Mouse (Mus musculus): ENCODE measurements at regions not wholly inside any gene's neighbourhood (a gene's known extent, or its start where the extent isn't known, plus 50 kb on each side); places are given as distances from the start of the nearest gene placed in this dataset.

DNA sequence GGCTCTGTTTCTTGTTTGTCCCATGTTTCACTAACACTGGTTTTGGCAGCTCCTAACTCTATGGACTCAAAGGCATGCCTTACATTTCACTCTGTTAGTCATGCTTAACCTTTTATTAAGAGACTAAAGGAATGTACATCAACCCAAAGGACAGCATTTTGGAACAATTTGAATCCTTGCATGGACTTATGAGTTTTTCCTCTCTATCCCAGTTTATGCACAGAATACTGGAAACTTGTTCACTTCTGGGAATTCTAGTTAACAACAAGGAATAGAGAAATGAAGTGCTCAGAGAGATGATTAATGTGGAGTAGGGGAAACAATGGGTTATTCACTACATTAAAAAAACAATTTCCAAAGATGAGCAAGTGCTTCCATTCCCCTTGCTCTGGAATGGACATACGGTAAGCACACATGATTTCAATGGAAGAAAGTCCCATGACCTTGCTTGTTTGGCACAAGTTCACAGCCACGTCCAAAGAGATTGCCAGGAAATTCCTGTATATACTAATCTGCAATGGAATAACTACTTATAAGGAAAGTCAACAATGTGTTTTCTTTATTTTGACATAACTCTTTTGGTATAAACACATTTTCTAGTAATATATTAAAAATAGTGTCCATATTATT lies 313.9 kb upstream of the Rasgrp1 start:
- WGBS, result 82% methylated on average over 2 of the region's 2 CpGs
- no peaks in the 10 kb centered on the region for H3K36me3 ChIP-seq (ENCODE audit: control insufficient read depth, insufficient read depth)
- H3K27me3 ChIP-seq (replicated peaks; ENCODE audit: control insufficient read depth, insufficient read depth, low read length), result no peaks in the 10 kb centered on the region
- H3K4me3 ChIP-seq (replicated peaks; ENCODE audit: low read length), result no peak overlapping the region
- H3K9me3 ChIP-seq (ENCODE audit: control insufficient read depth, low read length), result no peaks in the 10 kb centered on the region
- no peak overlapping the region for H3K4me2 ChIP-seq (ENCODE audit: low read length)
- H3K9ac ChIP-seq (replicated peaks; ENCODE audit: low read depth, low read length), result no peak overlapping the region
- no peak for ATAC-seq
- no peak overlapping the region for H3K27ac ChIP-seq (ENCODE audit: low read length)
- no peaks in the 10 kb centered on the region for H3K4me1 ChIP-seq (replicated peaks; ENCODE audit: control insufficient read depth, insufficient read depth, low read length)

DNA sequence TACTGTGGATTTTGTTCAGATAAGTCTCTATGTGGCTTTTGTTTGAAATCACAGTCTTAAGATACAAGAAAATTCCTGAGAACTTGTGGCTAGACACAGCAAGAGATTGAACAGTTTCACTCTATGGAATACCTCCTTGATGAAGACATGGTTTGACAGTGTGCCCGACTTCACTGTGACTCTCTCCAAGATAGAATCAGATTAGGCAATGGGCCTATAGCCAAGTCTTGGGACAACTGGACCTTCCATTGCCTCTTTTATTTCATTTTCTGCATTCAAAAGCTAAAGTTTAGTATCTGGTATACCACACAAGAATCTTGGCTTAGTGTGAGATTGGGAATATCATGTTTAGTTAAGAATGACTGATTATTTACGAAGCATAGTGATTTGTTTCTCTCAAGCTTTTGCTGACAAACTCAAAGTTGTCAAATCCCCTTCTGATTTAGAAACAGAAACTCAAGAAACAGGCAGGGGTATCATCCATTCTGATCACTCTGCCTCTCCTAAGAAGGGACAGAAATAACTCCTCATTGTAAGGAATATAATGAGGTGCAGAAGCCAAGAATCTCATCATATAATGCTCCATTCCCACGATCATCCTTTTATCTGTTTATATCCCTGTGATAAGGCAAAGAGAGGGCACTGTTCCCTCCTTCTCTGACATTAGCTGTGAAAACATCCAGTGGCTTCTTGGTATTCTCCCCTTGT lies 317.6 kb upstream of the Rasgrp1 start:
- Histone ChIP-seq H3K9ac (replicated peaks; ENCODE audit: low read depth, low read length) (no peak overlapping the region), H3K9me3 (ENCODE audit: control insufficient read depth, low read length) (no peaks in the 10 kb centered on the region), H3K4me3 (replicated peaks; ENCODE audit: low read length) (no peak overlapping the region), H3K4me1 (replicated peaks; ENCODE audit: control insufficient read depth, insufficient read depth, low read length) (no peaks in the 10 kb centered on the region), H3K27ac (ENCODE audit: low read length) (no peak overlapping the region), H3K4me2 (ENCODE audit: low read length) (no peak overlapping the region), H3K36me3 (ENCODE audit: control insufficient read depth, insufficient read depth) (no peaks in the 10 kb centered on the region), H3K27me3 (replicated peaks; ENCODE audit: control insufficient read depth, insufficient read depth, low read length) (no peaks in the 10 kb centered on the region)
- WGBS, result 91% methylated on average over 3 of the region's 3 CpGs
- no peak for ATAC-seq

- no peaks in the 10 kb centered on the region for H3K9me3 ChIP-seq (ENCODE audit: control insufficient read depth, low read length)
- H3K4me2 ChIP-seq (ENCODE audit: low read length), result no peak overlapping the region
- no peak overlapping the region for H3K4me3 ChIP-seq (replicated peaks; ENCODE audit: low read length)
- H3K36me3 ChIP-seq (ENCODE audit: control insufficient read depth, insufficient read depth), result no peaks in the 10 kb centered on the region
- H3K4me1 ChIP-seq (replicated peaks; ENCODE audit: control insufficient read depth, insufficient read depth, low read length), result no peaks in the 10 kb centered on the region
- no peak overlapping the region for H3K9ac ChIP-seq (replicated peaks; ENCODE audit: low read depth, low read length)
- H3K27me3 ChIP-seq (replicated peaks; ENCODE audit: control insufficient read depth, insufficient read depth, low read length), result no peaks in the 10 kb centered on the region
- H3K27ac ChIP-seq (ENCODE audit: low read length), result no peak overlapping the region
- no peak for ATAC-seq
Observed at GRCm38 (mm10) chr2:117662653-117663052, 319.9 kb upstream of the Rasgrp1 start.

- no peaks in the 10 kb centered on the region for H3K27me3 ChIP-seq (replicated peaks; ENCODE audit: control insufficient read depth, insufficient read depth, low read length)
- no peak overlapping the region for H3K4me2 ChIP-seq (ENCODE audit: low read length)
- no peaks in the 10 kb centered on the region for H3K36me3 ChIP-seq (ENCODE audit: control insufficient read depth, insufficient read depth)
- ATAC-seq, result no peak
- H3K4me3 ChIP-seq (replicated peaks; ENCODE audit: low read length), result no peak overlapping the region
- H3K9ac ChIP-seq (replicated peaks; ENCODE audit: low read depth, low read length), result no peak overlapping the region
- H3K27ac ChIP-seq (ENCODE audit: low read length), result no peak overlapping the region
- H3K4me1 ChIP-seq (replicated peaks; ENCODE audit: control insufficient read depth, insufficient read depth, low read length), result no peaks in the 10 kb centered on the region
- H3K9me3 ChIP-seq (ENCODE audit: control insufficient read depth, low read length), result no peaks in the 10 kb centered on the region
- 80% methylated on average over 3 of the region's 3 CpGs for WGBS
Observed at GRCm38 (mm10) chr2:117666528-117666927, 323.7 kb upstream of the Rasgrp1 start.

- Histone ChIP-seq H3K4me3 (replicated peaks; ENCODE audit: low read length) (no peak overlapping the region), H3K27ac (ENCODE audit: low read length) (no peak overlapping the region), H3K9ac (replicated peaks; ENCODE audit: low read depth, low read length) (no peak overlapping the region), H3K27me3 (replicated peaks; ENCODE audit: control insufficient read depth, insufficient read depth, low read length) (no peaks in the 10 kb centered on the region), H3K4me1 (replicated peaks; ENCODE audit: control insufficient read depth, insufficient read depth, low read length) (no peaks in the 10 kb centered on the region), H3K9me3 (ENCODE audit: control insufficient read depth, low read length) (no peaks in the 10 kb centered on the region), H3K4me2 (ENCODE audit: low read length) (no peak overlapping the region), H3K36me3 (ENCODE audit: control insufficient read depth, insufficient read depth) (no peaks in the 10 kb centered on the region)
- no peak for ATAC-seq
Observed at GRCm38 (mm10) chr2:117668137-117668536, 325.3 kb upstream of the Rasgrp1 start.

- Histone ChIP-seq H3K4me1 (replicated peaks; ENCODE audit: control insufficient read depth, insufficient read depth, low read length) (no peaks in the 10 kb centered on the region), H3K9ac (replicated peaks; ENCODE audit: low read depth, low read length) (no peak overlapping the region), H3K36me3 (ENCODE audit: control insufficient read depth, insufficient read depth) (no peaks in the 10 kb centered on the region), H3K4me2 (ENCODE audit: low read length) (no peak overlapping the region), H3K4me3 (replicated peaks; ENCODE audit: low read length) (no peak overlapping the region), H3K27me3 (replicated peaks; ENCODE audit: control insufficient read depth, insufficient read depth, low read length) (no peaks in the 10 kb centered on the region), H3K27ac (ENCODE audit: low read length) (no peak overlapping the region), H3K9me3 (ENCODE audit: control insufficient read depth, low read length) (no peaks in the 10 kb centered on the region)
- no peak for ATAC-seq
- WGBS, result 76% methylated on average over 1 of the region's 1 CpGs
Observed at GRCm38 (mm10) chr2:117674877-117675276, 332.1 kb upstream of the Rasgrp1 start.

DNA sequence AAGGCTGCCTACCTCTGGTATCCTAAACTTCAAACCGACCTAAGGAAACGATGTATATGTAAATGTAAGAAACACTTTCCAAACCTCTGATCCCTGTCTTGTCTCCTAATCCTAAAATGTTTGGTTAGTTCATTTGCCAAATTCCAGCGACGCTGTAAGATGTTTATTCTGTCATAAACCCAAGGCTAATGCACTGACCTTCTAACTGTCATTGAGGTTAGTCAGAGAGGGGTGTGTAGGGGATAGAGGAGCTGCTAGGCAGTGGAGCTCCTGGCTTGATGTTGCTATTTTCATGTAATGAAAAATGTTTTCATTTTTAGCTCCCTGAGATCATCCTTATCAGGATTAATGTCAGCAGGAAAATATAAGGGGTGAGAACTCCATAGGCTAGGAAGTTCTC lies 335.8 kb upstream of the Rasgrp1 start:
- H3K27ac ChIP-seq (ENCODE audit: low read length), result no peak overlapping the region
- no peak overlapping the region for H3K4me2 ChIP-seq (ENCODE audit: low read length)
- WGBS, result 81% methylated on average over 4 of the region's 4 CpGs
- H3K36me3 ChIP-seq (ENCODE audit: control insufficient read depth, insufficient read depth), result no peaks in the 10 kb centered on the region
- ATAC-seq, result no peak
- H3K9ac ChIP-seq (replicated peaks; ENCODE audit: low read depth, low read length), result no peak overlapping the region
- H3K4me3 ChIP-seq (replicated peaks; ENCODE audit: low read length), result no peak overlapping the region
- no peaks in the 10 kb centered on the region for H3K4me1 ChIP-seq (replicated peaks; ENCODE audit: control insufficient read depth, insufficient read depth, low read length)
- no peaks in the 10 kb centered on the region for H3K27me3 ChIP-seq (replicated peaks; ENCODE audit: control insufficient read depth, insufficient read depth, low read length)
- no peaks in the 10 kb centered on the region for H3K9me3 ChIP-seq (ENCODE audit: control insufficient read depth, low read length)

- no peak overlapping the region for H3K9ac ChIP-seq (replicated peaks; ENCODE audit: low read depth, low read length)
- no peak overlapping the region for H3K4me3 ChIP-seq (replicated peaks; ENCODE audit: low read length)
- no peaks in the 10 kb centered on the region for H3K27me3 ChIP-seq (replicated peaks; ENCODE audit: control insufficient read depth, insufficient read depth, low read length)
- H3K27ac ChIP-seq (ENCODE audit: low read length), result no peak overlapping the region
- no peak for ATAC-seq
- H3K9me3 ChIP-seq (ENCODE audit: control insufficient read depth, low read length), result no peaks in the 10 kb centered on the region
- 77% methylated on average over 4 of the region's 4 CpGs for WGBS
- H3K4me2 ChIP-seq (ENCODE audit: low read length), result no peak overlapping the region
- H3K4me1 ChIP-seq (replicated peaks; ENCODE audit: control insufficient read depth, insufficient read depth, low read length), result no peaks in the 10 kb centered on the region
- no peaks in the 10 kb centered on the region for H3K36me3 ChIP-seq (ENCODE audit: control insufficient read depth, insufficient read depth)
Observed at GRCm38 (mm10) chr2:117685836-117686453, 343.1 kb upstream of the Rasgrp1 start.

DNA sequence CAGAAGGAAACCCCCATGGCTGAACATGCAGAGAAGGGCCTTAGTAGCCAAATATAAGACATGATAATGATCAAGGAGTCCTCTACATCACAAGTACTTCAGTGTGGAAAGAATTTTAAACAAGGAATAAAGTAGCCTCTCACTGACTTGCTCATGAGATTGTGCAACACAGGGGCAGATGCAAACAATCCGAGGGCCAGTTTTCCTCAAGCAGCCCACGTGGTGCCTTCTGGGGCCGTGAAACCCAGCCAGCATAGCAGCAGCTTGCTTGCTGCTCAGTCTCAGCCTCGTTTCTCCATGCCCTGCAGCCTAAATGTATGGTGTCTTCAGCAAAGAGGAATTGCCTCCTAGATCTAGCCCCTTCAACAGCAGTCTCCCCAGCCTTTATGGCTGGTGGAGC lies 350.7 kb upstream of the Rasgrp1 start:
- Histone ChIP-seq H3K4me2 (ENCODE audit: low read length) (no peak overlapping the region), H3K36me3 (ENCODE audit: control insufficient read depth, insufficient read depth) (no peaks in the 10 kb centered on the region)
- ATAC-seq, result no peak

More for the DNA sequence above, 350.7 kb upstream of the Rasgrp1 start:
- Histone ChIP-seq H3K9me3 (ENCODE audit: control insufficient read depth, low read length) (no peaks in the 10 kb centered on the region), H3K27ac (ENCODE audit: low read length) (no peak overlapping the region), H3K4me3 (replicated peaks; ENCODE audit: low read length) (no peak overlapping the region), H3K4me1 (replicated peaks; ENCODE audit: control insufficient read depth, insufficient read depth, low read length) (no peaks in the 10 kb centered on the region), H3K9ac (replicated peaks; ENCODE audit: low read depth, low read length) (no peak overlapping the region), H3K27me3 (replicated peaks; ENCODE audit: control insufficient read depth, insufficient read depth, low read length) (no peaks in the 10 kb centered on the region)
- WGBS, result 77% methylated on average over 4 of the region's 4 CpGs
